Mouse (Mus musculus) gastrocnemius, adult 2 months (tissue): ENCODE results near the gene Zfp27. TPM values are rescaled to one million over a fixed set of nuclear protein-coding genes. Genes with fewer than 3 reads are reported as not detected.

ENCODE experiments used
- DNase-seq: peaks from one replicate; pipeline ENCODE4 v3.0.0; 2022
- H3K27ac ChIP-seq: fragments of 200-600 bp; 2 replicates; pipeline ENCODE4 v1.8.1; 2022; ENCODE audit warnings: mild to moderate bottlenecking
- H3K4me3 ChIP-seq: fragments of 200-600 bp; 2 replicates; pipeline ENCODE4 v1.8.1; 2022; ENCODE audit warnings: mild to moderate bottlenecking, moderate library complexity
- CTCF ChIP-seq: fragments of 200-600 bp; IDR thresholded peaks from 2 replicates; pipeline ENCODE4 v1.8.1; 2022; ENCODE audit warnings: antibody characterized with exemption, mild to moderate bottlenecking, moderate library complexity
- intact Hi-C: fragments of 180-260 bp; cut with DNase I; formaldehyde crosslinking; loops from one replicate; pipeline ENCODE4 v1.15.1; 2025
- long read RNA-seq, 2 experiments: library from polyadenylated mRNA; stranded (forward); transcript quantifications; one replicate each; pipeline ENCODE4 v2.0.0; 2021
- total RNA-seq, 2 experiments: library from RNA; stranded (reverse); gene quantifications; 2 replicates each; pipeline ENCODE4 v1.2.3; 2021

Gene Zfp27
- 1 to 10 TPM; 8.6 to 8.8 TPM for total RNA-seq
- long read RNA-seq, experiment 1, partial matches to known transcripts, result 0 of 9 reads
- long read RNA-seq, experiment 1, other reads (novel, unspliced or antisense), result 9 of 9 reads
- long read RNA-seq, experiment 2, transcript Zfp27-201 (5 exons, 3,150 nt), result major isoform, 10 of 15 reads
- long read RNA-seq, experiment 2, partial matches to known transcripts, result 0 of 15 reads
- long read RNA-seq, experiment 2, other reads (novel, unspliced or antisense), result 5 of 15 reads

DNA sequence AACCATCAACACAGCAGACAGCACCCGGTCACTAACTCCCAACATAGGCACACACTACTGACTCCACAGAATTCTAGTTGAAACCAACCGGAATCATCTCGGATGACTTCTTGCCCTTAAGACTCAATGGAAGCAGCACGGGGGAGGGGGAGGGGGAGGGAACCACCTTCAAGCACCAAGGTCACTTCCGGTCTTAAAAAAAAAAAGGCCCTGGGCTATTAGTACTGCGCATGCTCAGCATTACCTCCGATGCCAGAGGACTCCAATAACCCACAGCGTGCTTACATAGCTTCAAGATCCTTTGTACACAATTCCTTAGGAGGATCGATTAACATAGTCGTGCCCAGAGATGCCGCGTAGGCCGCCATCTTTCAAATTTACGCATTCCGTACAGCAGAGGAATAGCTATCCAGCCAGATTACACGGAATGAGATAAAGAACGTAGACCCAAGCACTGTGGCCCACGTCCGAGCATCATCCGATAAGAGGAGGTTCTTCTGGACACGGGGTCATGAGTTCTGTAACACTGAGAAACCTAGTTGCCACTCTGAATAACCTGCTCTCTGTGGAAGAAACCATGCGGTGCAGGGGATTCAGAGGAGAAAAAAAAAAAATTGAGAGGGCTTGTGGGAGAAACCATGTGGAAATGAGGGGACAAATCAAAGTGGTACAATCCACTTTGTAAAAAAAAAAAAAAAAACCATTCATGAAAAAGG, at the start of gene Zfp27:
Gene Zfp27 (minus strand): TSS at position 607 of the 716 bp plus-strand sequence.
- intact Hi-C loops, result loop anchor here (2.0 to 5.0 kb wide), 5 partner anchors 47 to 186 kb away; partner anchors contain the start of genes Gm26920, Zfp260, Zfp566 and Zfp568

DNA sequence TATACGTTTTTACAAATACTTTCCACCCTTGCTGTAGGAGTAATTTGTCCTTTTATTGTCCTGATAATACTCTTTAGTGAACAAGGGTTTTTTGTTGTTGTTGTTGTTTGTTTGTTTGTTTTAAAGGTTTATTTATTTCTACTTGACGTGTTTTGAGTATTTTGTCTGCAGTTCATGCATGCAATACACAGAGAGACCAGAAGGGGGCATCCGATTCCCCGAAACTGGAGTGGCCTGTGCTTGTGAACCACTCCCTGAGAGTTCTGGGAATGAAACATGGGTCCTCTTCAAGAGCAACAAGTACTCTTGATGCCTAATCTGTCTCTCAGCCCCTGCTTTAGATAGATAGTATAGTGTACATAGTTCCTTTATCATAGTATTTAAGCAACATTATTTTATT, 48.4 kb upstream of the Zfp27 start:
- TF ChIP-seq CTCF, result peak; percentile 68
- DNase-seq, result peak; percentile 47
- Histone ChIP-seq H3K4me3 (peak overlapping the region; percentile 94), H3K27ac (peak overlapping the region; percentile 98)
- intact Hi-C loops, result loop anchor here (2.0 kb wide), 2 partner anchors 28 to 136 kb away; partner anchors contain the start of genes Gm26920, Zfp566 and Zfp568

More for the DNA sequence above, at the start of gene Zfp27:
- H3K4me3 ChIP-seq, result peak within 1 kb of the TSS; percentile 81
- peak within 1 kb of the TSS; percentile 93 for H3K27ac ChIP-seq
- no peak for TF ChIP-seq CTCF
- DNase-seq, result peak; percentile 66

DNA sequence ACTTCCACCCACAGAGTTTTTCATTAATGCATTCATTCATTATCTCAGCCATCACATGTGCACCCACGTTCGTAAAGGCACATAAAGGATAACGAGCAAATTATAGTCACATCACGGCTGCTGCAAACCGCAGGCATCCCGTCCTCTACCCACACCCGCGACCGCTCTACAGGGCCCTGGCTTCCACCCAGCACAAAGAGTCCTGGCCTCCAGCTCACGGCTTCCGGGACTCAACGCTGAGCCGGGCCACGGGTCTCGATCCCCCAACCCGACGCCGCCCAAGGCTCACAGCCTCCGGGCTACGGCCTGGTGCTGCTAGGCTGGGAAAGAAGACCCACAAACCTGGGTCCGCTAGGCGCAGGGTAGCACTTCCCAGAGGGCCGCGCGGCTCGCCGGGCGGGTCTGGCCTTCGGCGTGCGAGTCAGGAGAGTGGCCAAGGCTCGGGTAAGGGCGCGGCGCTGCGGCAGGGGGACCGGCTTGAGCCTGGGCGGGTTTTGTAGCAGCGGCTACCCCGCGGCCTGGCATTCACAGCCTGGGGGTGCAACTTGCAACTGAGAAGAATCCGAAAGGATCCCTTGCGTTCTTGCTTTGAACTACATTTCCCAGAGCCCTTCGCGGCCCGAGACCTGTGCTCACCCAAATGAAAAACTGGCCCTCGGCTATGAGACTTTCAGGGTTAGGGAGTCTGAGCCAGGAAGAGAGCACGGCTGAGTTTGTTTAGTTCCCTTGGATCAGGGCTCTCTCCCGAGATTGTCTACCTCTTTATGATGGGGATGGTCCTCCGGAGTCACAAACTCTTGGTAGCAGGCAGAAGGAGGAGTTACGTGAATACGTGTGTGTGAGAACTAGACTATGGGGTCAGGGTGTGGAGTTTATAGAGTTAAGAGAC, 47.4 kb upstream of the Zfp27 start, which contains the start of gene Zfp74:
Gene Zfp74 (minus strand): TSS at position 577 of the 889 bp plus-strand sequence.
- intact Hi-C loops, result loop anchor here (2.0 kb wide), 3 partner anchors 29 to 137 kb away; partner anchors contain the start of genes Gm26920, Zfp27, Zfp566 and Zfp568
- peak; percentile 83 for DNase-seq
- peak within 1 kb of the TSS; percentile 94 for H3K4me3 ChIP-seq
- TF ChIP-seq CTCF, result peak; percentile 15; the same call in 1 of the 2 replicates
- peak within 1 kb of the TSS; percentile 98 for H3K27ac ChIP-seq

DNA sequence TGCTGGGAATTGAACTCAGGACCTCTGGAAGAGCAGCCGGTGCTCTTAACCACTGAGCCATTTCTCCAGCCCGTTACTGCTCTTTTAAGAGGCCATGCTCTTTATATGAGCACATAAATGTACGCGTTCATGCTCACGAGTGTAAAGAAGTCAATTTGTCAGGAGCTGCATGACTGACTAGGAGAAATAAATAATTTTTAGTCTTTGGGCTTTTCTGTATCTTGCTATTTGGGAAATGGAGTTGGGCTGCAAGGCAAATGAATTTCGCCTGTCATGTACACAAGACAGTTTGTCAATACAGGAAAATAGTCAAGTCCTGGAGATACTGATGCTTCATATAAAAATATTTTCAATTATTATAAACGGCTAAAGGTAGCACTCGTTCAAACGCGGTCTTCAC, 46.7 kb upstream of the Zfp27 start:
- Histone ChIP-seq H3K4me3 (peak overlapping the region; percentile 94), H3K27ac (peak overlapping the region; percentile 98)
- no peak for TF ChIP-seq CTCF
- DNase-seq, result no peak
- intact Hi-C loops, result loop anchor here (2.0 kb wide), 1 partner anchor 46 kb away; the partner anchor contains the start of gene Zfp27

DNA sequence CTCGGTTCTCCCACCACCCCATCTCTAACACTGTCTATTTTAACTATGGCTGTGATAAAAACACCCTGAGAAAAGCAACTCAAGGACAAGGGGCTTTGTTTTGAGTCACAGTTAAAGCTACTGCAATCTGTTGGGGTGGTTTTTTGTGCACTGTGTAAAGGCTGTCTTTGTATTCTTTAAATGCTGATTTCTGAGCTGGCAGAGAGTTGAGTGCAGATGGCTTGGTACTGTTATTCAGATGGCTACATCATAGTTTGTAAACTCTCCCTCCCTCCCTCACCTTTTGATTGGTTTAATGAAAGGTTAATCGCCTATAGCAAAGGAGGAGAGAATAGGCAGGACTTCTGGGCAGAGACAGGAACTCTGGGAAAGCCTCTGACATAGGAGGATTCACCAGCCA, 37.8 kb upstream of the Zfp27 start:
- TF ChIP-seq CTCF, result no peak
- H3K27ac ChIP-seq, result no peak overlapping the region
- intact Hi-C loops, result no loop called here

DNA sequence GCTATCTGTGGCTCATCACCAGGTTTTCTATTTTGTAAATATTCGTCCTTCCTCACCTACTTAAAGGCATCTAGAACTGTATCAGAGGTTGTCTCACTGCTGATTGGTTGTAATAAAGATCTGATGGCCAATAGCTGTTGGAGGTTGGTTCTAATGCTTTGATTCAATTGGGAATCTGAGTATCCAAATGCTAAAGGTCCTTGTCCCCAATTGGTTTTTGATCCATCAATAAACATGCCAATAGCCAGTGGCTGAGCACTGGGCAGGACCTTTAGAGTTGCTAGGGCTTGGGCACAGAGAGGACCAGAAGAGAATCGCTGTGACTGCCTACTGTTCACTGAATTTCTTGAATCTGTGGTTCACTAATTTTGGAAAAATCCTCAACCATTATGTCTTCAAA, 37.3 kb upstream of the Zfp27 start:
- intact Hi-C loops, result no loop called here
- DNase-seq, result no peak
- H3K4me3 ChIP-seq, result no peak overlapping the region
- no peak for TF ChIP-seq CTCF
- H3K27ac ChIP-seq, result no peak overlapping the region

More for the DNA sequence above, 37.8 kb upstream of the Zfp27 start:
- DNase-seq, result no peak
- no peak overlapping the region for H3K4me3 ChIP-seq

DNA sequence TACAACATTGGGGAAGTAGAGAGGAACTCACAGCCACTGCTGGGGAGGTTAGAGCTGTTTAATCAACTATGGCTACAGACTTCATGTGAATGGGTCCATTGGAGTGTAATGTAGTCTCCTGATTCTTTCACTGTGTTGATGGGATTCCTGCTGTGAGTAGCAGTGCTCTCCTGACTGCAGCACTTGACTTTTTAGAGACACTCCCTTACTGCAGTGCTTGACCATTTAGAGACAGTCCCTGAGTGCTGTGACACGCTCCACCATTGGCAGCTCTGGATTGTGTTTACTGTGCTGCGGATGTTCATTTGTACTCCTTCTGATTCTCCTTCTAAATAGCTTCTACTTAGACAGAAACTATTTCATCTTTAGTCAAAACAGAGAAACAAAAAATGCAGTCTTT, 36.4 kb upstream of the Zfp27 start:
- Histone ChIP-seq H3K4me3 (no peak overlapping the region), H3K27ac (no peak overlapping the region)
- intact Hi-C loops, result no loop called here
- no peak for DNase-seq
- no peak for TF ChIP-seq CTCF

DNA sequence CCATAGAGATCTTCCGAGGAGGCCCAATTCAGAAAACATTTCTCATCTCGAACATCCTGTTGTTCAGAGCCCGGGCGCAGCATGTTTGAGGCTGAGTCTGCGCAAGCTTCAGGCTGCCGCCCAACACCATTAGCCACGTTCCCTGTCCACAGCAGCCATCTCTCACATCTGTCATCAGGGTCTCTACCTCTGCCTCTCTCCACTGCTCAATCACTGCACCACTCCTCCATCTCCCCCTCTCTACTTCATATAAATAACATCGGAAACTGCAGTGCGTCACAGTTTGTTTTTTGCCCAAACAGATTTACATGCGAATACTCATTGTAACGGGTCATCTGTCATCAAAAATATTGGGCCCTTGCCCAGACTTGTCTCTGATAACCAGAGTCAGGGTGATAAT, 34.7 kb upstream of the Zfp27 start:
- no peak for DNase-seq
- no peak overlapping the region for H3K27ac ChIP-seq
- TF ChIP-seq CTCF, result no peak
- no peak overlapping the region for H3K4me3 ChIP-seq
- intact Hi-C loops, result no loop called here

DNA sequence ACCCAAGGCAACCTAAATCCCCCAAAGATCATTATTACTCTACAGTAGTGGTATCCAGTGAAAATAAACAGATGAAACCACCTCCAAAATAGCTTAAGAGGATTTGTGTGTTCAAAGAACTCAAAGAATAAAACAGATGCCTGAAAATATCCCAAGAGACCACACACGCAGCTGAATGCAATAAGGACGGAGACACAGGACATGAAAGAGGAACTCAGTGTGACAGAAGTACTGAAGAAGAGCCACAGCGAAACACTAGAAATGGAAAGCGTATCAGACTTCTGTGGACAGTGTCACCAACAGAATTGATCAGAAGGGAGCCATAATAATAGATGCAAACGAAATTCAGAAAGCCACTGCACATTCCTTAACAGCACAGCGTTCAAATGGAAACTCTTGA, 32.5 kb upstream of the Zfp27 start:
- H3K4me3 ChIP-seq, result no peak overlapping the region
- no peak for DNase-seq
- intact Hi-C loops, result no loop called here
- no peak for TF ChIP-seq CTCF
- no peak overlapping the region for H3K27ac ChIP-seq

DNA sequence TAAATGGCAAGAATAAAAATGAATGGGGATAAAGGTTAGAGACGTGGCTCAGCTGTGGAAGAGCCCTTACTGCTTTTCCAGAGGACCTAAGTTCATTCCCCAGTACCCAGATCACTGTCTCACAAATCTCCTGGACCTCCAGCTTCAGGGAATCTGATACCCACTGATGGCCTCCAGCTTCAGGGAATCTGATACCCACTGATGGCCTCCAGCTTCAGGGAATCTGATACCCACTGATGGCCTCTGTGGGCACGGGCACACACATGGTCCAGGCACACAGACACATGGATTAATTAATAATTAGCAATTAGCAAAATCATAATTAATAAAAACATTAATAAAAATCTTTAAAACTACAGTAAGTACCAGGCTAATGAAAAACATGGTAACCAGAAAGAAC, 16.4 kb upstream of the Zfp27 start:
- DNase-seq, result peak; percentile 68
- H3K27ac ChIP-seq, result peak overlapping the region; percentile 55
- intact Hi-C loops, result no loop called here
- no peak for TF ChIP-seq CTCF
- H3K4me3 ChIP-seq, result no peak overlapping the region

DNA sequence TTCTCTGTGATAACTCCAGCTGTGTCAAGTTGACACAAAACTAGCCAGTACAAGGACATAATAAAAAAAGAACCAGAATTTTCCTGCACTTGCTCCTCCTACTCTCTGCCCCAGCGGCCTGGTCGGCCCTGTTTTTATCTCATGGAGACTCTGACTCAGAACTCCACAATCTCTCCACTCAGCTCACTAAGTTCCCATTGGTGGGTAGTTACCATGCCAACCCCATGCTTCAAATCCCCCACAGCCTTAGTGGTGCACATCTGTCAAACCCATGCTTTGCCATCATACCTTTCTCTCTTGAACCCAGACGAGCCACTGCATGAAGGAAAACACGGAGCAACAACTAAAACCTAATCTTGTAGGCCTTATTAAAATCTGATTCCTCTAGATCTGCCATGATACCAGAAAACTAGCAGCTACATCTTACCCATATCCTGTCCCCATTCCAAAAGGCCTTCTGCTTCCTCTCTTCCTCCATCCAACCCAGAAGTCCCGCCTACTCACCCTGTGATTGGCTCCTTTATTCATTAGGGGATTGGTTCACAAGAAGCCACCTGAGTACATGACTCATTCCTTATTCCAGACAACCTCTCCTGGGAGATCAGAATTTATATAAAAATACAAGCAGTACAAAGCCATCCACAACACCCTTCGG, 15.2 kb upstream of the Zfp27 start:
- no peak for DNase-seq
- no peak for TF ChIP-seq CTCF
- Histone ChIP-seq H3K27ac (no peak overlapping the region), H3K4me3 (no peak overlapping the region)
- intact Hi-C loops, result no loop called here

DNA sequence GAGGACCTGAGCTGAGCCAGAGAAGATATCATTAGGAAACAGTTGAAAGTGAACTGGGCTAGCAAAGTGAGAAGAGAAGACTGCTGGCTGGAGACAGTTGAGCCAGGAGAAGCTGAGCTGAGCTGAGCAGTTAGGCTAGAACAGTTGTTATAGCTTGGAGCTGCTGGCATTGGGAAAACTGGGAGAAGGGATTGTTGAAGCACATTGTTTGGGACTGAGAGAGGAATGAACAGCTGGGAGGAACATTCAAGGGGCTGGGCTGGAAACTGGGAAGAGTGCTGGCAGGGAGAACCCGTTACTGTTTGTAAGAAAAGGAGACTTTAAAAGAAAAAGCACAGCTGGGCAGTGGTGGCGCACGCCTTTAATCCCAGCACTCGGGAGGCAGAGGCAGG, 11.7 kb upstream of the Zfp27 start:
- peak overlapping the region; percentile 83 for H3K27ac ChIP-seq
- intact Hi-C loops, result no loop called here
- H3K4me3 ChIP-seq, result peak overlapping the region; percentile 21
- TF ChIP-seq CTCF, result no peak
- DNase-seq, result peak; percentile 33
